Mouse (Mus musculus) lung, postnatal 0 days (tissue): ENCODE data around the gene Uso1. TPM values are rescaled to one million over a fixed set of nuclear protein-coding genes. Genes with fewer than 3 reads are reported as not detected.

Experiments
- ATAC-seq: fragments of 200-750 bp; cut with Nextera tagmentation; 2 replicates; pipeline ENCODE4 v1.8.0; 2017; ENCODE audit warnings: moderate library complexity
- DNase-seq: peaks from one replicate; pipeline ENCODE4 v3.0.0-alpha.2; 2016; ENCODE audit warnings: low spot score
- H3K27ac ChIP-seq: fragments of 300-500 bp; sonication (generic); 2 replicates; pipeline ENCODE4 v1.5.1; 2014; ENCODE audit warnings: antibody characterized with exemption, mild to moderate bottlenecking, low read length, mixed read lengths
- H3K27me3 ChIP-seq: fragments of 300-500 bp; sonication (generic); replicated peaks from 2 replicates; pipeline ENCODE4 v1.6.1; 2014; ENCODE audit warnings: low read length, mixed read lengths; ENCODE audit not compliant: insufficient read depth
- H3K36me3 ChIP-seq: fragments of 300-500 bp; sonication (generic); 2 replicates; pipeline ENCODE4 v1.6.1; 2014; ENCODE audit warnings: low read length, mixed read lengths; ENCODE audit not compliant: insufficient read depth
- H3K4me1 ChIP-seq: fragments of 300-500 bp; sonication (generic); 2 replicates; pipeline ENCODE4 v1.6.1; 2014; ENCODE audit warnings: antibody characterized with exemption, low read depth, low read length, mixed read lengths; ENCODE audit not compliant: insufficient read depth
- H3K4me2 ChIP-seq: fragments of 300-500 bp; sonication (generic); replicated peaks from 2 replicates; pipeline ENCODE4 v1.6.1; 2014; ENCODE audit warnings: low read depth, mild to moderate bottlenecking, low read length, moderate library complexity, mixed read lengths
- H3K4me3 ChIP-seq: fragments of 300-500 bp; sonication (generic); 2 replicates; pipeline ENCODE4 v1.5.1; 2014; ENCODE audit warnings: low read depth, low read length
- H3K9ac ChIP-seq: fragments of 300-500 bp; sonication (generic); replicated peaks from 2 replicates; pipeline ENCODE4 v1.6.1; 2014; ENCODE audit warnings: low read depth, mild to moderate bottlenecking
- H3K9me3 ChIP-seq: fragments of 300-500 bp; sonication (generic); 2 replicates; pipeline ENCODE4 v1.6.1; 2016; ENCODE audit warnings: low read length, mixed read lengths
- CTCF ChIP-seq: IDR thresholded peaks from 2 replicates; pipeline ENCODE4 v1.5.1; 2016; ENCODE audit warnings: antibody characterized with exemption, mild to moderate bottlenecking
- EP300 ChIP-seq: IDR thresholded peaks from 2 replicates; pipeline ENCODE4 v1.6.1; 2016; ENCODE audit warnings: antibody characterized with exemption, mild to moderate bottlenecking, control low read depth
- WGBS: fragments of 180-500 bp; shearing (Covaris S2); extraction: QIAGEN DNeasy Blood & Tissue Kit; methylation state at CpG from one replicate; pipeline ENCODE4 v1.1.7; 2014; 5-methylcytosine and 5-hydroxymethylcytosine counted together
- polyA plus RNA-seq: library from polyadenylated mRNA; unstranded; fragments of >200 nt; fragmentation: Nextera tagmentation; extraction: Ambion mirVana; gene quantifications from 2 replicates; pipeline ENCODE4 v1.2.1, GENCODE M21; 2015

The Uso1 gene
- polyA plus RNA-seq, 1 experiment from 2014 or later = 28.8 TPM

DNA sequence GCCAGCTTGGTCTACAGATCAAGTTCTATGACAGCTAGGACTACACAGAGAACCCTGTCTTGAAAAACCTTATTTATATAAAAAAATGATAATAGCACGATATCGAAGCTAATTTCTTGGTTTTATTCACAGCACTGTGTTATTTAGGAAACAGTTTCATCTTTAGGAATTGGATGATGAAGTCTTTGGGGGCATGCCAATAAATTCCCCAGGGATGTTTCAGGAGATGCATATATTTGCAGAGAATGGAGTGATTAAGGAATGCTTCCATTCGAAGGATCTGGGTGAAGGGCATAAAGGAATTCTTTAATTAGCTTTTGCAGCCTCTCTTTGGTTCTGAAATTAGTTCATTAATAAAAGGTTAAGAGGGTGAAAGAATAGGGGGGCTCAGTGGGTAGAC is 12.3 kb upstream of the Uso1 start:
- ATAC-seq (no peak), DNase-seq (no peak)
- Histone ChIP-seq H3K27me3 (no peaks in the 10 kb centered on the region), H3K4me2 (no peak overlapping the region), H3K9ac (no peak overlapping the region), H3K36me3 (no peaks in the 10 kb centered on the region), H3K4me3 (no peak overlapping the region), H3K4me1 (no peaks in the 10 kb centered on the region), H3K9me3 (no peaks in the 10 kb centered on the region), H3K27ac (no peak overlapping the region)
- no peak for TF ChIP-seq CTCF
- no peak for TF ChIP-seq EP300
- 84% methylated on average over 3 of the region's 3 CpGs for WGBS

DNA sequence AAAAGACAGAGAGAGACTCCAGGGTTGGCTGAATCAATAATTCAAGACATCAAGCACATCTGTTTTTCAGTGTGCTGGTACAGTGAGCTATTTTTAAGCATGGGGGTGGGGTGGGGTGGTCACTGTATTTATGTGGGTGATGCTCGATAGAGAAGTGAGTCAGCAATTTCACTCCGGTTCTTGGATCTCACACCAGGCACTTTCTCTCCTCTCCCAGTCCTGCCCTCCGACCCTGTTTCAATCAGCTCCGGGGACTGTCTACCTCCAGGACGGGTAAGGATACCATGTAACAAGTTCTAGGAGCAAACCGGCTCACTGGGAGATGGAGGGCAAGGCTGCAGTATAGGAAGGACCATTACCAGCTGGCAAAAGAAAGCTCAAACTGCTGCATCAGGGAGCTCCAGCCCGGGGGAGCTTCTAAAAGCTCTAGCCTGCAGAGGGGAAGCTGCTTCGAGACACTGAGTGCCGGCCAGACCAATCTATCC is 10.6 kb upstream of the Uso1 start:
- TF ChIP-seq EP300 = no peak
- TF ChIP-seq CTCF = no peak
- WGBS = 47% methylated on average over 9 of the region's 9 CpGs
- Histone ChIP-seq H3K27me3 (no peaks in the 10 kb centered on the region), H3K4me2 (no peak overlapping the region), H3K4me3 (no peak overlapping the region), H3K36me3 (no peaks in the 10 kb centered on the region), H3K4me1 (no peaks in the 10 kb centered on the region), H3K27ac (no peak overlapping the region), H3K9me3 (no peaks in the 10 kb centered on the region), H3K9ac (no peak overlapping the region)
- DNase-seq (peak; percentile 16), ATAC-seq (no peak)

- no peak for DNase-seq
These were observed 10.0 kb upstream of the Uso1 start for GRCm38 (mm10) chr5:92127751-92128150.

GRCm38 (mm10) chr5:92128570-92128969 is 9.2 kb upstream of the Uso1 start:
- H3K4me3 ChIP-seq = no peak overlapping the region
- TF ChIP-seq CTCF (no peak), EP300 (no peak)
- H3K27me3 ChIP-seq = no peaks in the 10 kb centered on the region
- ATAC-seq = peak; percentile 75
- H3K4me1 ChIP-seq = no peaks in the 10 kb centered on the region
- H3K36me3 ChIP-seq = no peaks in the 10 kb centered on the region
- DNase-seq = peak; percentile 67
- no peak overlapping the region for H3K4me2 ChIP-seq
- H3K9ac ChIP-seq = no peak overlapping the region
- WGBS = 23% methylated on average over 8 of the region's 8 CpGs
- H3K27ac ChIP-seq = no peak overlapping the region
- H3K9me3 ChIP-seq = no peaks in the 10 kb centered on the region

More at GRCm38 (mm10) chr5:92127751-92128150, 10.0 kb upstream of the Uso1 start:
- Histone ChIP-seq H3K27ac (no peak overlapping the region), H3K9me3 (no peaks in the 10 kb centered on the region), H3K9ac (no peak overlapping the region), H3K27me3 (no peaks in the 10 kb centered on the region), H3K4me3 (no peak overlapping the region), H3K36me3 (no peaks in the 10 kb centered on the region), H3K4me1 (no peaks in the 10 kb centered on the region), H3K4me2 (no peak overlapping the region)
- no peak for TF ChIP-seq CTCF
- no peak for TF ChIP-seq EP300
- no peak for ATAC-seq
- WGBS = 81% methylated on average over 10 of the region's 10 CpGs

DNA sequence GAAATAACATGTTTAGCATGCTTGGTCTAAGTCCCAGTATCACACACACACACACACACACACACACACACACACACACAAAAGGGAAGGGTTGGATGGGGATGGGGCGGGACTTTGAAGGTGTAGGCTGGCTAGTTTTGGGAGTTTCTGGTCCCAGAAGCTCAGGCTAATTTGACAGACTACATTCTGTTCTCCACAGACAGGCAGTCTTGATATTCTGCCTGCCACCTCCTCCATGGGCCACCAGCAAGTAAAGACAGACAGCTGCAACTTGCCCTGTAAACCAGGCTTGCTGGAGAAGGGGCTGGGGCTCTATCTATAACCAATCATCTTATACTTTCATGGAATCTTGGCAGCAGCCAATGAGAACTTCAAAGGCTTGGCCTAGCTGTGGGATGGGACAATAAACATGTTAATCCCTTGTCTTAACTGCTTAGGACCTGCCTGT is 8.4 kb upstream of the Uso1 start:
- Histone ChIP-seq H3K4me3 (no peak overlapping the region), H3K9me3 (no peaks in the 10 kb centered on the region), H3K4me1 (no peaks in the 10 kb centered on the region), H3K9ac (no peak overlapping the region), H3K4me2 (no peak overlapping the region), H3K27ac (no peak overlapping the region), H3K36me3 (no peaks in the 10 kb centered on the region), H3K27me3 (no peaks in the 10 kb centered on the region)
- 58% methylated on average over 1 of the region's 1 CpGs for WGBS
- TF ChIP-seq EP300 (no peak), CTCF (no peak)
- no peak for DNase-seq
- ATAC-seq = no peak

DNA sequence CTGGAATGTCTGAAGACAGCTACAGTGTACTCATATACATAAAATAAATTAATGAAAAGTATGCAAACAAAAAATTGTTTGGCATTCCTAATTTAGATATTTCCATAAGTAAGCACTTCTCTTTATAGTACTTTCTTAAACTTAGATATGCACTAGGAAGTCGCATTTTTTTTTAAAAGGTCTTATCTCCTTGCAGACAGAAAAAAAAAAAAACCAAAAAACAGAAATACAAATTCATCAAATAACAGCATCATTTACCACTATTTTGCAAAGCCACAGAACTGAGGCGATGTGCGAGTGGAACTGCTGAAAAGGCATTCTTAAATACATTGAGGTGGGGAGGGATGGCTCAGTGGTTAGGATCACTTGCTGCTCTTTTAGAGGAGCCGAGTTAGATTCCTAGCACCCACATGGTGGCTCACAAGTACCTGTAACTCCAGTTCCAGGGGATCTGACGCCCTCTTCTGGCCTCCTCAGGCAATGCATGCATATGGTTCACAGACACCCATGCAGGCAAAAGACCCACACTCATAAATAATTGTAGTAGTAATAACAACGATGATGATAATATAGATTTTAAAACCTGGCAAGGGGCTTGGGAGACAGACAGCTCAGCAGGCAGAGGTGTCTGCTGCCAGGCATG is 7.6 kb upstream of the Uso1 start:
- TF ChIP-seq CTCF (0 out of 2 replicates have a peak, but pooled peaks have one; percentile 16), EP300 (no peak)
- no peak for ATAC-seq
- Histone ChIP-seq H3K27ac (no peak overlapping the region), H3K9ac (no peak overlapping the region), H3K4me2 (no peak overlapping the region), H3K4me3 (no peak overlapping the region), H3K9me3 (no peaks in the 10 kb centered on the region), H3K27me3 (no peaks in the 10 kb centered on the region), H3K4me1 (no peaks in the 10 kb centered on the region), H3K36me3 (no peaks in the 10 kb centered on the region)
- 82% methylated on average over 6 of the region's 6 CpGs for WGBS
- DNase-seq = no peak
